Mouse (Mus musculus): ENCODE measurements around the gene Sgsm1.

DNA sequence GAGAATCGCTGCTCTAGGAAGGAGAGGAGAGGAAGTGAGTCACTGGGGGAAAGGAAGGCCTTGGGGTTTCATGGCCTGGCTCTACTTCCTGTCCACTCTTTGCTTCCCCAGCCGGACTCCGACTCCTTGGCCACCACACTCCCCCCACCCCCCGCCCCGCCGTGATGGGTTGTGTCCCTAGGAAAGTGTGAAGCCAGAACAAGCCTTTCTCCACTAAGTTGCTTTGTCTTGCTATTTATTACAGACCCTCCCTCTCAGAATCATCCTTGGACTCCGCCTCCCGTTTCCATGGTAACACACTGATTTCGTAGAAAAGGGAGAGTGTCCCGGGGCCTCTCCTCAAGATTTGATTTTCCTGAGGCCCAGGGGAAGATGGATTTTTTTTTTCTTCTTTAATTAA is 85.3 kb downstream of the Sgsm1 start:
- TF ChIP-seq CTCF (IDR thresholded peaks at IDR 0.05; ENCODE audit: insufficient read depth, low read depth, low read length) (no peak), POLR2A (IDR thresholded peaks at IDR 0.05; ENCODE audit: insufficient read depth, low read depth, low read length) (no peak)
